Mouse (Mus musculus) small intestine, adult 2 months (tissue): Measurements from ENCODE around the gene Ggt1. TPM values are rescaled to one million over a fixed set of nuclear protein-coding genes. Genes with fewer than 3 reads are reported as not detected.

Experiments used
- H3K27ac ChIP-seq: fragments of 200-500 bp; 2 replicates; pipeline ENCODE4 v1.5.1; 2012; ENCODE audit warnings: low read depth, low read length, control low read depth, inconsistent platforms; ENCODE audit not compliant: insufficient read depth
- H3K27me3 ChIP-seq: fragments of 200-500 bp; 2 replicates; pipeline ENCODE4 v1.6.1; 2012; ENCODE audit warnings: mild to moderate bottlenecking, moderate library complexity, low read length, inconsistent platforms; ENCODE audit not compliant: control insufficient read depth, insufficient read depth
- H3K36me3 ChIP-seq: fragments of 200-500 bp; 2 replicates; pipeline ENCODE4 v1.6.1; 2012; ENCODE audit warnings: mild to moderate bottlenecking, low read length, control low read depth, inconsistent platforms; ENCODE audit not compliant: control insufficient read depth, insufficient read depth
- H3K4me1 ChIP-seq: fragments of 200-500 bp; 2 replicates; pipeline ENCODE4 v1.6.1; 2012; ENCODE audit warnings: low read length, inconsistent platforms, mixed read lengths; ENCODE audit not compliant: control insufficient read depth, insufficient read depth, insufficient read length
- H3K4me3 ChIP-seq: fragments of 200-500 bp; 2 replicates; pipeline ENCODE4 v1.5.1; 2012; ENCODE audit warnings: low read depth, mild to moderate bottlenecking, control low read depth, inconsistent platforms, low read length, moderate library complexity
- CTCF ChIP-seq: fragments of 200-500 bp; IDR thresholded peaks from 2 replicates; pipeline ENCODE4 v1.5.1; 2012; ENCODE audit warnings: low read depth, mild to moderate bottlenecking, control low read depth, inconsistent platforms, low read length, moderate library complexity, mixed read lengths; ENCODE audit not compliant: insufficient replicate concordance, insufficient read length; ENCODE audit errors: extremely low read depth
- POLR2A ChIP-seq: fragments of 200-500 bp; IDR thresholded peaks from 2 replicates; pipeline ENCODE4 v1.6.1; 2012; ENCODE audit warnings: low read depth, mild to moderate bottlenecking, control low read depth, inconsistent platforms, low read length, moderate library complexity
- WGBS: fragments of 180-500 bp; shearing (Covaris S2); methylation state at CpG from one replicate; pipeline ENCODE4 v1.1.7; 2018; 5-methylcytosine and 5-hydroxymethylcytosine counted together
- polyA plus RNA-seq: library from polyadenylated mRNA; depleted of rRNA; stranded (reverse); fragments of >200 nt; gene quantifications from 2 replicates; pipeline ENCODE4 v1.2.3, GENCODE M21; 2012

The Ggt1 gene
- polyA plus RNA-seq, 1 experiment, result 722 TPM

GRCm38 (mm10) chr10:75556026-75556425 is 5.4 kb upstream of the Ggt1 start:
- WGBS, result 58% methylated on average over 9 of the region's 9 CpGs
- no peaks in the 10 kb centered on the region for H3K36me3 ChIP-seq
- peaks cover 4% of the 10 kb centered on the region for H3K4me1 ChIP-seq
- no peak overlapping the region for H3K4me3 ChIP-seq
- no peak overlapping the region for H3K27ac ChIP-seq
- no peak for TF ChIP-seq CTCF
- peaks cover 19% of the 10 kb centered on the region for H3K27me3 ChIP-seq

- TF ChIP-seq CTCF, result no peak
- TF ChIP-seq POLR2A, result no peak
- Histone ChIP-seq H3K27ac (no peak overlapping the region), H3K4me3 (no peak overlapping the region), H3K27me3 (peaks cover 20% of the 10 kb centered on the region), H3K36me3 (no peaks in the 10 kb centered on the region), H3K4me1 (peaks cover 7% of the 10 kb centered on the region)
- 59% methylated on average over 3 of the region's 3 CpGs for WGBS
Observed at GRCm38 (mm10) chr10:75558515-75558914, 2.9 kb upstream of the Ggt1 start.

DNA sequence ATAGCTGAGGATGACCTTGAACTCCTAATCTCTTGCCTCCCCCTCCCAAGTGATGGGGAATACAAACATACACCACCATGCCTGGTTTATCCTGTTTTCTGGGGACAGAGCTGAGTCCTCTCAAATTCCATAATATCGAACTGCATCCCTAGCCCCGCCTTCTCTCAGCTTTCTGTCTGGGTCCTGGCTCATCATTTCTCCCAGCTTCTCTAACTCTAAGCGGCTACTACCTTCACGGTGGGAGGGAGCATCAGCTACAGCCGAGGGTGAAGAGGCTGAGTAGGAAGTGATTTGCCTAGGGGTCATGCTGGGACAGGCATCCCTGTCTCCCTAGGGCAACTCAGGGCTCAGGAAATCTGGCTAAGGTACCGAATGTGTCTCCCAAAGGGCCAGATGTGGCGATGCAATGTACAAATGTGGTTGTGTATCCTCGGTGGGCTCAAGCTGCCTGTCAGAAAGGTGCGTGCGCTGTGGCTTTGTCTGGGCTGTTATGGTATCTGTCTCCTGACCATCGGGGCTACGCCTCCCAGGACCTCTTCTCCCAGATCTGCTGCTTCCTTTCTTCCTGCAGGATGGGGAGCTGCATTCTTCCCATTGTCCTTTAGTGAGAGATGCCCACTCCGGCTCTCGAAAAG is 2.2 kb upstream of the Ggt1 start:
- Histone ChIP-seq H3K27ac (no peak overlapping the region), H3K4me1 (peaks cover 9% of the 10 kb centered on the region), H3K27me3 (peaks cover 20% of the 10 kb centered on the region), H3K4me3 (peak overlapping the region; percentile 58), H3K36me3 (no peaks in the 10 kb centered on the region)
- TF ChIP-seq CTCF, result no peak
- TF ChIP-seq POLR2A, result no peak
- 13% methylated on average over 14 of the region's 14 CpGs for WGBS

GRCm38 (mm10) chr10:75559676-75560548 is 1.5 kb upstream of the Ggt1 start, which contains the start of gene Lrrc75b:
TSS of gene Lrrc75b (minus strand) at chr10:75560330.
- TF ChIP-seq POLR2A (no peak), CTCF (no peak)
- Histone ChIP-seq H3K36me3 (no peaks in the 10 kb centered on the region), H3K27ac (no peak within 1 kb of the TSS), H3K4me3 (peak within 1 kb of the TSS; percentile 58), H3K4me1 (peaks cover 9% of the 10 kb centered on the region), H3K27me3 (peaks cover 20% of the 10 kb centered on the region)
- WGBS, result 1% methylated on average over 72 of the region's 75 CpGs

GRCm38 (mm10) chr10:75560549-75560899 is 880 bp upstream of the Ggt1 start:
- no peaks in the 10 kb centered on the region for H3K36me3 ChIP-seq
- WGBS, result 46% methylated on average over 6 of the region's 6 CpGs
- peaks cover 20% of the 10 kb centered on the region for H3K27me3 ChIP-seq
- H3K4me1 ChIP-seq, result peaks cover 9% of the 10 kb centered on the region
- no peak overlapping the region for H3K27ac ChIP-seq
- H3K4me3 ChIP-seq, result peak overlapping the region; percentile 58
- TF ChIP-seq POLR2A, result no peak
- no peak for TF ChIP-seq CTCF

- 0 out of 2 replicates have a peak, but pooled peaks cover 1% of the 10 kb centered on the region for H3K36me3 ChIP-seq
- peaks cover 20% of the 10 kb centered on the region for H3K27me3 ChIP-seq
- TF ChIP-seq CTCF (no peak), POLR2A (no peak)
- H3K27ac ChIP-seq, result no peak overlapping the region
- H3K4me1 ChIP-seq, result peaks cover 13% of the 10 kb centered on the region
- 67% methylated on average over 8 of the region's 8 CpGs for WGBS
- no peak overlapping the region for H3K4me3 ChIP-seq
Observed at GRCm38 (mm10) chr10:75562596-75562995, 1.2 kb downstream of the Ggt1 start.

DNA sequence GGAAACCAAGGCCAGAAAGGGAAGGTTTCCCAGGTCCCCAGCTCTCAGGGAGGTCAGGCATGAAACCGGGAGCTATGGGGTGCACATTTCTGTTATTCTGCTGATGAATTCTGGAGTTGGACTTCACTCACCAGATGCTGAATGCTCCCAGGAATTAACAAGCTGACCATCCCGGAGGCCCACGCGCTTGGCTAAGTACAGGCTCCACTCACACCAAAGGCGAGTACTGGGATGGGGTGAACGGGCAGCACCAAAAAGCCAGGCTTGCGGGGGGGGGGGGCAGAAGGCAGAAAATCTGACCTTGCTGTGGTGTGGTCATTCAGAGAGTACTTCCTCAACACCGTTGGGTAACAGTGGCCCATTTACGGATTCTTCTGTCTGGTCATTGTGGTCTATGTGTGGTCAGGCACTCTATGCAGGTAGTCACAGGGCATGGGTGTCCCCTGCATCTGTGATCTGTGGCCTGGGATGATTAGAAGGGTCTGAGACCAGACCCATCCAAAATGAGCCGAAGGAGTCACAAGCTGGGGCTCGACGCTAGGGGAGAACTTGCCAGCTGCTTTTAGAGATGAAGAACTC is 3.4 kb downstream of the Ggt1 start:
- peak overlapping the region; percentile 95 for H3K27ac ChIP-seq
- TF ChIP-seq CTCF (no peak), POLR2A (no peak)
- 81% methylated on average over 12 of the region's 12 CpGs for WGBS
- H3K4me3 ChIP-seq, result peak overlapping the region; percentile 64
- H3K4me1 ChIP-seq, result peaks cover 13% of the 10 kb centered on the region
- peaks cover 3% of the 10 kb centered on the region; the same call in 1 of the 2 replicates for H3K36me3 ChIP-seq
- peaks cover 11% of the 10 kb centered on the region for H3K27me3 ChIP-seq
